Mouse (Mus musculus) testis, adult 10 weeks (tissue): Measurements from ENCODE around the gene Tceal1. TPM values are rescaled to one million over a fixed set of nuclear protein-coding genes. Genes with fewer than 3 reads are reported as not detected.

Experiments
- polyA plus RNA-seq: library from polyadenylated mRNA; stranded (reverse); fragments of 350-450 nt; fragmentation: Illumina TruSeq; extraction: RNeasy Lipid Tissue Mini Kit (QIAGEN cat#74804); gene quantifications from one replicate; pipeline ENCODE4 v1.2.3, GENCODE M21; 2014; ENCODE audit warnings: low read depth, low replicate concordance

Tceal1 gene
- 6.1 TPM for polyA plus RNA-seq

GRCm38 (mm10) chrX:136707446-136708167, at the start of gene Tceal1:
Tceal1 (plus strand) TSS chrX:136707982.

GRCm38 (mm10) chrX:136743459-136743858, 35.7 kb downstream of the Tceal1 start, which contains the start of gene Morf4l2:
Morf4l2 (minus strand) TSS chrX:136743690.

Other genes with a start within 250 kb of the Tceal1 start
- gene Kir3dl1, start 190.0 kb upstream of the Tceal1 start, polyA plus RNA-seq: not detected
- gene Kir3dl2, start 163.9 kb upstream of the Tceal1 start, polyA plus RNA-seq: 0.34 TPM
- 2.7 TPM for gene Tceal3, start 117.1 kb upstream of the Tceal1 start, polyA plus RNA-seq
- 119 TPM for gene Morf4l2, start 35.7 kb downstream of the Tceal1 start, polyA plus RNA-seq
- not detected for gene Glra4, start 72.2 kb downstream of the Tceal1 start, polyA plus RNA-seq
- 13.0 TPM for gene Plp1, start 114.7 kb downstream of the Tceal1 start, polyA plus RNA-seq
- 2.1 TPM for gene Rab9b, start 160.8 kb downstream of the Tceal1 start, polyA plus RNA-seq
- gene H2bfm, start 219.3 kb downstream of the Tceal1 start, polyA plus RNA-seq: 3.1 TPM